10 mouse cellular contexts compared by ENCODE assay signal in the genomic region with DNA sequence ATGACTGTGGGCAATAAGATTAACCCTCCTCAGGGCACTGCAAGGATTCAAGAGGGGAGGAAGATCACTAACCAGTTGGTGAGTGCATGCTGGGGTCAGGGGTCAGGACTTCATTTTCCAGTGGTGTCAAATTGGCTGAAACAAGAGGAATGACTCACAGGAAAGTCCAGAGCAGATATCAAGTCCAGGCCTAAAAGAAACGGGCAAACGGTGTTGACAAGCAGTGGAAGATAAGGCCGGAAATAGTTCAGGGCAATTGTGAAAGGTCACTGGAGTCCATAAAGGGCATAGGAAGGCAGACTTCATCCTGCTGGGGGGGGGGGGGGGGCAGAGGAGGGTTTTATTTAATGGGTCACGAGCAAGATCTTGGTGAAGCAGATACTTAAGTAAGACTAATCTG.
DNase-seq lines count a peak whose midpoint lies in the region; ATAC-seq lines count a peak whose summit lies in the region.
"Had no signal": no experiment of that assay in that cellular context is flagged by ENCODE, and none has a peak within 500 bp of the region (broad histone marks: within the 10 kb centered on the region; RNA-seq: fewer than 3 reads in every experiment).

No protein-coding gene starts in this region.

- peaks cover 20% of the 10 kb centered on the region for H3K4me1 ChIP-seq in heart, embryonic 11.5 days (ENCODE audit: control insufficient read depth, insufficient read depth, low read length)
- no peaks in the 10 kb centered on the region for H3K4me1 ChIP-seq in kidney, embryonic 14.5 days (ENCODE audit: control insufficient read depth, insufficient read depth, low read length)
- H3K4me1 ChIP-seq: stomach, embryonic 15.5 days had no signal

- 4% methylated on average over 4 of the region's 4 CpGs for WGBS in heart, embryonic 11.5 days (ENCODE audit: insufficient replicate concordance)
- WGBS in kidney, embryonic 14.5 days: 18% methylated on average over 4 of the region's 4 CpGs

- H3K27ac ChIP-seq in heart, embryonic 11.5 days (ENCODE audit: low read depth, low read length): peak overlapping the region; percentile 75
- H3K27ac ChIP-seq in kidney, embryonic 14.5 days (ENCODE audit: low read depth, low read length): no peak overlapping the region
- H3K27ac ChIP-seq: stomach, embryonic 15.5 days had no signal

- peak overlapping the region; percentile 20 for H3K4me2 ChIP-seq in heart, embryonic 11.5 days
- no peak overlapping the region for H3K4me2 ChIP-seq in kidney, embryonic 14.5 days (replicated peaks; ENCODE audit: low read depth, low read length)
- H3K4me2 ChIP-seq: stomach, embryonic 15.5 days had no signal

- no peaks in the 10 kb centered on the region for H3K9me3 ChIP-seq in heart, embryonic 11.5 days (replicated peaks; ENCODE audit: control insufficient read depth, low read length)
- H3K9me3 ChIP-seq in kidney, embryonic 14.5 days (ENCODE audit: control insufficient read depth, low read length): no peaks in the 10 kb centered on the region
- H3K9me3 ChIP-seq: stomach, embryonic 15.5 days had no signal

- no peak overlapping the region for H3K9ac ChIP-seq in heart, embryonic 11.5 days (ENCODE audit: low read depth, low read length)
- H3K9ac ChIP-seq in kidney, embryonic 14.5 days (ENCODE audit: low read depth, low read length): no peak overlapping the region
- H3K9ac ChIP-seq: stomach, embryonic 15.5 days had no signal

- H3K27me3 ChIP-seq in heart, embryonic 11.5 days (ENCODE audit: control insufficient read depth, insufficient read depth, low read length): no peaks in the 10 kb centered on the region
- no peaks in the 10 kb centered on the region for H3K27me3 ChIP-seq in kidney, embryonic 14.5 days (ENCODE audit: control insufficient read depth, insufficient read depth, low read length)
- H3K27me3 ChIP-seq: stomach, embryonic 15.5 days had no signal

- peak; percentile 8 for DNase-seq in adrenal gland, adult 8-10 months
- no peak for DNase-seq in adrenal gland, postnatal 4 days (ENCODE audit: low spot score in 2 of 2)
- peak; percentile 6 for DNase-seq in MN1 (ENCODE audit: low spot score)
- no peak for DNase-seq in ovary, postnatal 14 days (ENCODE audit: low spot score)
- no peak for DNase-seq in ovary, postnatal 36 days (ENCODE audit: low spot score)
- DNase-seq in left cerebral cortex, adult 11 months (ENCODE audit: low spot score): no peak

- peak; percentile 78 for ATAC-seq in heart, embryonic 11.5 days (replicated peaks; ENCODE audit: insufficient number of reproducible peaks, low FRiP score, low TSS enrichment)
- ATAC-seq in kidney, embryonic 14.5 days (ENCODE audit: low FRiP score, low TSS enrichment): 0 out of 2 replicates have a peak, but pooled peaks have one; percentile 46

- H3K36me3 ChIP-seq in heart, embryonic 11.5 days (ENCODE audit: control insufficient read depth, insufficient read depth, low read length): no peaks in the 10 kb centered on the region
- H3K36me3 ChIP-seq in kidney, embryonic 14.5 days (ENCODE audit: control insufficient read depth, insufficient read depth, low read length): no peaks in the 10 kb centered on the region
- H3K36me3 ChIP-seq: stomach, embryonic 15.5 days had no signal

- H3K4me3 ChIP-seq in heart, embryonic 11.5 days (ENCODE audit: low read depth, low read length): no peak overlapping the region
- H3K4me3 ChIP-seq in kidney, embryonic 14.5 days (ENCODE audit: low read length): no peak overlapping the region
- H3K4me3 ChIP-seq: myocyte; stomach, embryonic 15.5 days had no signal

Comparison
In these comparisons a context has a peak if more than half of its experiments do, and no peak if none do; other contexts are left out.
1. DNase-seq: peak in adrenal gland, adult 8-10 months (single experiment) and MN1 (single experiment); none in adrenal gland, postnatal 4 days (0 of 2), ovary, postnatal 14 days (single experiment), ovary, postnatal 36 days (single experiment) and left cerebral cortex, adult 11 months (single experiment).